Mouse (Mus musculus) spleen, postnatal 4 days (tissue): Measurements from ENCODE around the gene Trnau1ap.
A peak's percentile ranks its signal among the peaks of the same experiment; 100 is the strongest.

Experiments
- DNase-seq, 2 experiments: peaks; one replicate each; pipeline ENCODE4 v3.0.0; 2022; ENCODE audit warnings: low spot score in 2 of 2

The Trnau1ap gene

DNA sequence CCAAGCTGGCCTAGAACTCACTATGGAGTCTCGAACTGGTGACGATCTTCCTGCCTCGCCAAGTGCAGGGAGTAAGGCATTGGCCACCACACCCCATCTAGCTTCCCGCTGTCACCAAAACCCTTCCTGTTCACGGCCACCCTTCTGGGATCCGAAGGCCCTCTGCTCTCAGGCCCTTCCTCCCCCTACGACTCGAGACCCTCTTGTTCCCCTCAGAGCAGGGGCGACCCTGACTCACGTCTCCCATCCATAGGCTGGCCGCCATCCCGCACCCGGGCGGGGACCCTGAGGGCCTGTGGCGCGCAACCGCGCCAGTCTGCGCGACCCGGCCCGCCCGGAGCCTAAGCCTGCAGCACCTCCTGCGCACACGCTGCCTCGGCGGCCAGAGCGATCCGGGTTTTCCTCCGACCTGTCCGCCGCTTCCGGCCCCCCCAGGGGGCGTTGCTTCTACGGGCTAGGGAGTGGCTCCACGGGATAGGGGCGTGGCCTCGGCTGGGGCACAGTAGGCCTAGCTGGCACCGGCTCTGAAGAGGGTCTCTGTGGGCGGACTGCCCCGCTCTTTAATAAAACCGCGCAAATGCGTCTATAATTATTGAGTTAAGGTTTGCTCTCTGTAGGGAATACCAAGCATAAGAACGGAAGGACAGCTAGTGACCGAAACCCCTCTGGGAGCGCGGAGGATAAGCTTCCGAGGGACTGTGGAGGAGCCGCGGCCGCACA is at the start of gene Trnau1ap:
Trnau1ap (minus strand) TSS at position 424 of the 720 bp plus-strand sequence.
- DNase-seq = peak; percentile 90 to 95

DNA sequence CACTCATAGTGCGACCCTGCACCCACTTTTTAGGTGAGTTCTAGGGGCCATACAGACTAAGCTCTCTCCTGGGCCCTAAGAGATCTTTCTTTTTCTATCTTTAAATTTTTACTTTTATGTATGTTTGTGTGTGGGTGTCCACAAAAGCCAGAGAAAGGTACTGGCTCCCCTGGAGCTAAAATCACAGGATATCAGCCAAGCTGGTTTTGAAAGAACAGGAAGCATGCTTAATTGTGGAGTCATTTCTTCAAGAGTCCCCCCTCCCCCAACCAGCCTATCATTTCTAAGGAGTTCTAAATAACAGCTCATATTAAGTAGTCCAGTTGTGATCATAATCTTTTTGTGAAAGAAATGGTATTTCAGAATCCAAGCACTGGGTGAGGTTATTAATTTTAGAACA is 44.5 kb upstream of the Trnau1ap start:
- DNase-seq = no peak

DNA sequence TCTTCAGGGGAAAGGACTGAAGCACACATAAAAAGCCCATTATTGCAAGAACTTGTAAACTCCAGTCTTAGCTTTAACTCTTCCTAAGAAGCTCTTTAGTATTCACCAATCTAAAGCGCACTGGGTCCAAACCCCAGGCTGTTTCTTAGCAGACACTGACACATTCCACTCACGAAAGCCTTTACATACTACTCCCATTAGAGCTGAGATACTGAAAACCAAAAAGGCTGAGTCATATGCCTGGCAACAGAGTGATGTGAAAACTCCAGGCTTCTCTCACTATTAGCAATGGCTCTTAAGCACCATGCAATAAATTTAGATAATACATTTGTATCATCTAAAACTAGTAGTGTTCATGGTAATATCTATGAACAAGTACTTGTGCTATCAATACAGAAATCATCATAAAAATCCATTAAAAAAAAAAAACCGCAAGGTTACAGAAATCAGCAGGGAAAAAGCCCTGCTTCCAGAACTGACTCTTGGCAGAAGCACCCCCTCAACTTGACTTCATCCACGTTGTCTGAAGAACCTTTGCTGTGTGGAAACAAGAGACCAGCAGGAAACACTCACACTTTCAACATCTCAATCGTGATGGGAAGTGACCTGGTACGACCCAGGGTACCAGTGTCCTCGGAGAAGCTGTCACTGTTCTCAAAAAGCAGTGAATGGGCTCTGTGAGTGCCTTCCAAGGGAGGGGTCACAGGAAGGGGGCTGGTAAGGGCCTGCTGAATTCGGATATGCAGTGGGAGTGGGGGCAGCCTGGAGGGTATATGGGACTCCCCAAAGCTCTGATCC is 40.8 kb upstream of the Trnau1ap start:
- DNase-seq = no peak

DNA sequence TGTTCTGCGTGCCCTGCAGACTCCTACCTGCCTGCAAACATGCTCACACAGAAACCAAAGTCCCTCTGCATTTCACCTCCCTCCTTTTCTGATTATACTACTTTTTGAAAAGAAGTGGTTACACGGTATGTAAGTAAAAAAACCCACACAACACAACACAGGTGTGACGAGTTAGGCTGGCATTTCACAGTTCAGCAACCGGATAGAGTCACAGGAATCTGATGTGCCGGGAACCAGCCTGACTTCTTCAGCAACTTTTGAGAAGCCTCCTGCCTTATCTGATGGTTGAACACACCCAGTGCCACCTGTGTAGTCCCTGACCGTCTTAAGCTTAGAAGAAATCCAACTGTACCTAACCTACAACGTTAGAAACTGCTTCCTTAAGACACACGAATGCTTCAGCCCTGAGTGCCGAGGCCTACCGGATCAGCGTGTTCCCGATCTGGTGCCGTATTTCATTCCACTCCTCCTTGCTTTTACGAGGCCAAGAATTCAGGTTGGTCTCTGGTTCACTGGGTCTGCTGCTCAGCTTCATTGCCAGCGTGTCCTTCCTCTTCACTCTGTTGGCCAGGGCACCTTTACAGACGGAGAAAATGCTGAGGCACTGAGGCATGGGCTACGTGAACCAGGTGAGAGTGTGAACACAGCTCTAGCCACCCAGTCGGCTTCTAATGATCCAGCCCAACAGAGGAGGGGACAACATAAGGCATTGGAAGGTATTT is 38.3 kb upstream of the Trnau1ap start:
- DNase-seq = no peak

DNA sequence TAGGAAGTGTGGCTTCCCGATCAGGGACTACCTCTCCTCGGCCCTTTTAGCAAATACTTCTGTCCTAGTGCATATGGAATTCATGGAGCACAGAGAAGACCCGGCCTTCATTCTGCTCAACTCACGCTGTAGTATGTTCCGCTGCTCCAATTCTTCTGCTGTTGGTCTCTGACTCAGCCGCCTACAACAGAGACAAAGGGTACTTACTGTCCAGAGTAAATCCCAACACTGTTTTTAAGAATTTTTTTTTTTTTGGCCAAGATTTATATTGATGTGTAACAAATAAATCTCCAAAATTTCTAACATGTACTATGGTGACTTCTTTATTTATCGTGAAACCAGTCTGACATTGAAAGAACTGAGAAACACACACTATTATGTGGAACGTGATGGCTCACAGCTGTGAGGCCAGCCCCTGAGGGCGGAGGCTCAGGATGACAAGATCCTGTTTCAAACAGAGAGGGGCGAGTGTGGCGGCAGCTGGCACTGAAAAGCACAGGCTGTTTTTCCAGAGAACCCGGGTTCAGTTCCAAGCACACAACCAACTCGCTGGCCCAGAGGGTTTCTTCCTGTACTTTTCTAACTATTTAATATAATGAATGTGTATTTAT is 36.2 kb upstream of the Trnau1ap start:
- no peak for DNase-seq

DNA sequence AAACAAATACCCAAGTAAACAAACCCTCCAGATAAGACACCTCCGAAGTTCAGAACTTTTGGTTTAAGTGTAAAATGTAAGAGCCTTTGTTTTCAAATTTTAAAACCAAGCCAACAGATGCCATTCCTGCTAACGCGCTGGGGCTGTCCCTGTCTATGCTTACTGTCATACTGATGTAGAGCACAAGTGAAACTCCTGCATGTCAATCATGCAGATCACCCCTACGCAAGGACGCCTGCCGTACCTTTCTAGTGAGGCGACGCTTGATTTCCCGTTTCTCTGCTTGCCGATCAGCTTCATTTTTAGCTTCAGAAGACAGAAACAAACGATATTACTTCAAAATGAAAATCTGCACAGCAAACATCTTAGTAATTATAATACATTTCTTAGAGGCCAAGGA is 34.1 kb upstream of the Trnau1ap start:
- no peak for DNase-seq

DNA sequence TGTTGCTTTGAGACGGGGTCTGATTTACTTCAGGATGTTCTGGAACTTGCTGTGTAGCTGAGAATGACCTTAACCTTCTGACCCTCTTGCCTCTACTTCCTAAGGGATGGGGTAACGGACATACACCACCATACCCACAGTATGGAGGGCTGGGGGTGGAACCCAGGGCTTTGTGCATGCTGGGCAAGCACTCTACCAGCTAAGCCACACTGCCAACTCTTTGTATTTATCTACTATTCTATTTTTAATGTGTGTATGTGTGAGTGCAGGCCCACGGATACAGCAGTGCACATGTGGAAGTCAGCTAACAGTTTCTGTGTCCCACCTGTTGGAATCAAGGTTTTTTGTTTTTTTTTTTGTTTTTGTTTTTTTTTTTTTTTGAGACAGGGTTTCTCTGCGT is 30.2 kb upstream of the Trnau1ap start:
- no peak for DNase-seq

DNA sequence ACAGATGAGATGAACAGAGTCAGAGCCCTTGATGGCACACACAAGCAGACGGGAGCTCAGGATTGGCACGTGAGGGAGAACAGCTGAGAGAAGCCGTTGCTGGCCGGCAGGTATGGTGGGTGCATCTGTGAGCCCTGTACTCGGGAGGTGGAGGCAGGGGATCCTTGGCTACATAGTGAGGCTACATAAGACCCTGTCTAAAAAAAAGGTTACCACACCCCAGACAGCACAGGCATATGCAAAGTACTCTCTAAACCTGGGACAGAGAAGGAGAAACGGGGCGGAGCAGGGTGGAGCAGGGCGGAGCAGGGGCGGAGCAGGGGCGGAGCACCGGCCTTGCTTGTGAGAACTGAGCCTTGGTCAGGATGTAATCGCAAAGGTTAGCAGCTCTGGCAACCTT is 26.8 kb upstream of the Trnau1ap start:
- DNase-seq = peak; percentile 81 to 86

DNA sequence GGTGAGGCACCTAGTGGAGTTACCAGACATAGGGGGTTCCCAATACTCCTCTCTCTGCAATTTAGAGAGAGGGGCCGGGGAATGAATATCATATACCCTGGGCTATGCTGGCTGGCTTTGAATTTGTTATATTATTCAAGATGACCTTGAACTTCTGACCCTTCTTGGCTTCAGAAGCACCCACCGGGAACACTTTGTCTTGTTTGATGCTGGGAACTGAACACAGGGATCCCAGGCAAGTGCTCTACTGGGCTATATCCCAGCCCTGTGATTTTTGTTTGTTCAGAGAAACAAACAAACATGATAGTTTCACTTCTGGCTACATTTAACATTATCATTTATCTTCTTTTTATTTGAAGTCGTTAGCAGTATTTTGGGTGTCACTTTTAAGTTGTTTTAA is 26.1 kb upstream of the Trnau1ap start:
- no peak for DNase-seq

DNA sequence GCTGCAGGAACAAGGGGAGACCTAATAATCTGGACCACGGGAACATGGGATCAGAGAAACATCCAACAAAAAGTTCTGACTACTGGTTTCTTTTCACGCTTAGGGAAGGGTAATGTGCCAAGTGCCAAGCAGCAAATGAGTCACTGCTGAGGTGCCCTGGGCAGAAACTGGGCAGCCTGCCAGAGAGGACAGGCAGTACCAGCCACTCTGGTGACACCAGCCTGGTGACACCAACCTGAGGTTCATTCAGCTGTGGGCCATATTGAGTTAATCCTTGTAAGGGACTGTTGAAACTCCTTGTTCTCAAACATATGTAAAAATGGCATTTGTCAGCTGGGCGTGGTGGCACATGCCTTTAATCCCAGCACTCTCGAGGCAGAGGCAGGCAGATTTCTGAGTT is 25.2 kb upstream of the Trnau1ap start:
- DNase-seq = peak in 1 of 2 experiments; percentile 35

DNA sequence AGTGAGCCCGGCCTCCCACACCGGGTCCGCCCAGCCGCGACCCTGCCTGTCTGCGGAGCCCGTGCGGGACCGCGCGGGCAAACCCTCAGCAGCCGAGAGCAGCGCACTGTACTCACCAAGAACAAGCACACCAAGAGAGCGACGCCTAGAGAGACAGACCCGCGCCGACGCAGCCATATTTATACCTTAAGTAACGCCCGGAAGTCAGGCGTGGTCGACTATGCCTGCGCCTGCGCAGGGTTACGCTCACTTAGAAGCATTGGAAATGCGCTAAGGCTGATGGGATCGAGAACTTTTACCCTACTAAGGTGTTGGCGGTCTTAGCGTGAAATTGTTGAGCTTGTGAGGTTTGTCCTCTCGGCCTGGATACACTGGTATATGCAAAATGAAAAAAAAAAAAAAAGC is 24.1 kb upstream of the Trnau1ap start, which contains the start of gene Rcc1:
Rcc1 (minus strand) TSS at position 125 of the 405 bp plus-strand sequence.
- DNase-seq = peak; percentile 92 to 97

DNA sequence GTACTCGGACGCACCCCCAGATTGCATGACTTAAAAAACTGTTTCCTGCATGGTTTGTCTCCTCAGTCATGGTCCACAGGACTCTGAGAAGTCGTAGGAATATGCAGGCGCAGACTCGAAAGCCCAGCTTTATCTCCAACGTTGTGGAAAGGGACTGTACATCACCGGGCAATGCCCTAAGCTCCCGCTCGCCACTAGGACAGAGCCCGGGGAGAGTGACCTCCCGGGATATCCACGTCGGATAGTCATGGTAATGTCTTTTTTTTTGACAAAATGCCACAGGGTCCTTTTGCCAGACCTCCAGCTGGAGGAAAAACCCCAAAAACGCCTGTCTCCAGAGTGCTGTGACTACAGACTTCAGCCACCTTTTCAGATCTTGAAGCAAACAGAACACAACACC is 23.4 kb upstream of the Trnau1ap start:
- peak in 1 of 2 experiments; percentile 33 for DNase-seq

DNA sequence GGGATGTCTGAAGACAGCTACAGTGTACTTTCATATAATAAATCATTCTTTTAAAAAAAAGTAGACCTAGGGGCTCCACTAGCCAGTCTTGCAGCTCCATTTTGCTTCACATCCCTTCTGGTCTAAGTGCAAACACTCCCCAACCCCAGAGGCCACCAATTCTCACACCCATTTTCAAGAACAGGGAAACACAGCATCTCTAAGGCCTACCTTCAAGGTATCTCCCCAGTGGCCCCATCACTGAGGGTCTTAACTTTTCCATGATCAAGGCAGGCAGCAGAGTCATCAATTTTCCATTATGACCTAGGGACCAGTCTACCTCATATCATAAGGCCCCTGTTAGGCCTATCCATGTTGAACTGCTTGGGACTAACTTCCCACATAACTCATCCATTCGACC is 22.1 kb upstream of the Trnau1ap start:
- no peak for DNase-seq

DNA sequence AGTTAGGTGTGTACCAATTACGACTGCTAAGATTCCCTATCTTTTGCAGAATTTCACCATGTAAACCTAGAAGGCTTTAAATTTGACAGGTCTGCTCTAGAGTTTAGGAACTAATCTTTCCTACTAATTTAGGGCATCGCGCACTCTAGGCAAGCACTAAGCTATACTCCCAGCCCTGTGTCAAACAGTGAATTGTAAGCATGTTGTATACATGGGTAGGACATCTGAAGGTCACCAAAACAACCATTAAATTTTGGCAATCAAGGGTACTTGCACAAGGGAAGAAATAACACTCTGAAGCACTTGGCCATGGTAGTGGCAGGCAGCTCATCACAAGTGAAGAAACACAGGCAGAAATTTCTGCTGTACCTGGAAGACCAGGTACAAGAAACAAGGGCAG is 21.5 kb upstream of the Trnau1ap start:
- DNase-seq = no peak

DNA sequence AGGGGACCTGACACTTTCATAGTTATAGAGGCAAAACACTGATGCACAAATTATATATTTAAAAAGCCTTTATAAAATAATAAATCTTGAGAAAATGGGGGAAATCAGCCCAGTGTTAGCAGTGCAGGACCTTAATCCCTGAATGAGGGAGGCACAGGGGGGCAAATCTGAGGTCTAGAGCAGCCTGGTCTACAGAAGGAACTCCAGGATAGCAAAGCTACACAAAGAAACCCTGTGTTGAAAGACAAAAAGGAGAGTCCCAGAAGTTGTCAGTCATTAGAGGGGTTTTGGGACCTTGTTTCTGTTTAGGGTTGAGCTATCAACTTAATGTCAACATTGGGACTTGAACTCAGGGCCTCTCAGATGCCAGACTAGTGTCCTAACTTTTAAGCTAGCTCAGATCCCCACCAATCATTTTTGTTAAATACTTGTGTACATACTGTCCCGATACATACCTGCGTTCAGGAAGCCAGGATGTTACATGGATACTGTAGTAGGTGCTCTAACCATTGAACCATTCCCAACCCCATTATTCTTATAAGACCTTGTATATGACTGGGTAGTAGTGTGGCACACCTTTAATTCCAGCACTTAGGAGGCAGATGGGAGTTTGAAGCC is 20.9 kb upstream of the Trnau1ap start:
- no peak for DNase-seq

DNA sequence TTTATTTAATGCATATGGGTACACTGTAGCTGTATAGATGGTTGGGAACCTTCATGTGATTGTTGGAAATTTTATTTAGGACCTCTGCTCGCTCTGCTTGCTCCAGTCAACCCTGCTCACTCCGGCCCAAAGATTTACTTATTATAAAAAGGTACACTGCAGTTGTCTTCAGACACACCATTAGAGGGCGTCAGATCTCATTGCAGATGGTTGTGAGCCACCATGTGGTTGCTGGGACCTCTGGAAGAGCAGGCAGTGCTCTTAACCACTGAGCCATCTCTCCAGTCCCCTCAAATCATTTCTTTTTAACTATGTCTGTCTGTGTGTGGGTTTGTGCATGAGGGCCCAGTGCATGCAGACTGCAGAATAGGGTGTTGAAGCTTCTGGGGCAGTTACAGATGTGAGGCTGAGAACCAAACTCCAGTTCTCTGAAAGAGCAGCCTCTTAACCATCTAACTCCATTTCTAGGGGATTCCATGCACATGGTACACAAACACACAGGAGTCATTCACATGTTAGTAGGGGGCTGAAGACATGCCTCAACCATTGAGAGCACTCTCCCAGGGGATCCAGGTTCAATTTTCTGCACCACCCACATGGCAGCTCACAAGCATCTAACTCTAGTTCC is 20.3 kb upstream of the Trnau1ap start:
- no peak for DNase-seq

DNA sequence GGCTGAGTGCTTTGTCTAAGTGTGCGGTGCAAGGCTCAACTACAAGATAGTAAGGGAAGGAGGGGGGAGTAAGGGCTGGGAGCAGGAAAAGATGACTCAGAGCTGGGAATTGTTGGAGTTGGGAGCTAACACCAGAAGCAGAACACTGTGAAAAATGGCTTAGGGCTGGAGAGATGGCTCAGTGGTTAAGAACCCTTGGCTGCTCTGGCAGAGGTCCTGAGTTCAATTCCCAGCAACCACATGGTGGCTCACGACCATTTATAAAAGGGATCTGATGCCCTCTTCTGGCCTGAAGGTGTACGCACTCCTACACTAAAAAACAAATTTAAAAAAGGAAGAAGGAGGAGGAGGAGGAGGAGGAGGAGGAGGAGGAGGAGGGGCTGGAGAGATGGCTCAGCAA is 17.3 kb upstream of the Trnau1ap start:
- no peak for DNase-seq

DNA sequence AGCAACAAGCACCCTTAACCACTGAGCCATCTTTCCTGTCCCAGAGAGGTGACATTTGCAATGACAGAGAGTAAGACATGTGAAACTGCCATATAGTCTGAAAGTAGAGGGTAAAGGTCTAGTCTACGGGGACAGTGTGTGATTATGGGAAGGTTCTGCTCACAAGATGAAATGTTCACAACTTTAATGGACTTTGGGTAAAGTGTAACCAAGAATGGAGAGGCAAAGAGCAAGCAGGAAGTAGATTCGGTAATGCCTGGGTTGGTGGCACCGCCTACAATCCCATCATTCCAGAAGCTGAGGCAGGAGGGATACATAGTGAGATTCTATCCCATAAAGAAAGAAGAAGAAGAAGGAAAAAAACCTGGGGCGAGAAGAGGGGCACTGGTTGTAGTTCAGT is 16.9 kb upstream of the Trnau1ap start:
- DNase-seq = no peak

DNA sequence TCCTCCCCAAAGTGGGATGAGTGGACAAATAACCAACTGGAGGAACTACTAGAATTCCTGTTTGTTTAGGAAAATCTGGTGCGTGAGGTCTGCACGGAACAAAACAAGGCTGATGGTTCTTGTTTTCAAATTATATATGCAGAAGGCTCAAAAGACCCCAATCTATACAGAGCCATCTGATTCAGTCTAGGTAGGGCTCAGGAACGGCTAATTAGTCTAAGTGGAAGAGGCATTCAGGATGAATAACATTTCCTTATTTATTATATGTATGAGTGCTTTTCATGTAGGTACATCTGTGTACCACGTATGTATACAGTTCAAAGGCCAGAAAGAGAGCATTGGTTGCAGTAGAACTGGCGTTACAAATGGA is 16.5 kb upstream of the Trnau1ap start:
- no peak for DNase-seq

DNA sequence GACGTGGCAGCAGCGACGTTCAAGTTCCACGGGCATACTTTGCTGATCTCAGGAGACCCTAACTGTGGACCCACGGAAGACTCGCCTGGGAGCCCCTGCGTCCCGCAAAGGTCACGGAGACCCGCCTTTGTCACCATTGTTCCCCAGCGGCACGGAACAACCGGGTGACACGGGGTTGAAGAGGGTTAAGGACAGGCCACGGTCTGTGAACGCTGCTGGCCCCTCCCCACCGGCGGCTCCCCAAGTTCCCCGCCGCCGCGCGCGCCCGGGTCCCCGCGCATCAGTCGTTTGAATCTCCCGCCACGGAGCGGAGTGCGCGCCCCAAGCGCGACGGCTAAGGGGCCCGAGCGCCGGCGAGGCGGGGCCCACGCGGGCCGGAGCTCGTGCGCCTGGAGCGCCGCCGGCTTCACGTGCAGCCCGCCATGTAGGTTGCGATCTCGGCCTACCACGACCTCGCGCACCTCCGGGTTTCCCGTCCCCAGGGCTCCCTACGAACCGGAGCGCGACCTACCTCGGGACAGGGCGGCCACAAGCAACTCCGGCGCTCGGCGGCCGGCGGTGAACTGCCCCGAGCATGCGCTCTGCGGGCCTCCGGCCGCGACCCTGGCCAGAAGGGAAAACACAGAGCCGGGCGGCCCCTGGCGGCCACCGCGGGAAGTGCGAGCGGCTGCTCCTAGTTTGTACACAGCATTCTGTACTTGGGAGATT is 16.0 kb upstream of the Trnau1ap start:
- DNase-seq = peak; percentile 96 to 99
